Mouse (Mus musculus) kidney, postnatal 10 days (tissue): ENCODE measurements around the gene Kcnh1.
A peak's percentile ranks its signal among the peaks of the same experiment; 100 is the strongest.

Experiments
- DNase-seq: peaks from one replicate; pipeline ENCODE4 v3.0.0; 2021; ENCODE audit warnings: mixed read lengths

Gene Kcnh1

DNA sequence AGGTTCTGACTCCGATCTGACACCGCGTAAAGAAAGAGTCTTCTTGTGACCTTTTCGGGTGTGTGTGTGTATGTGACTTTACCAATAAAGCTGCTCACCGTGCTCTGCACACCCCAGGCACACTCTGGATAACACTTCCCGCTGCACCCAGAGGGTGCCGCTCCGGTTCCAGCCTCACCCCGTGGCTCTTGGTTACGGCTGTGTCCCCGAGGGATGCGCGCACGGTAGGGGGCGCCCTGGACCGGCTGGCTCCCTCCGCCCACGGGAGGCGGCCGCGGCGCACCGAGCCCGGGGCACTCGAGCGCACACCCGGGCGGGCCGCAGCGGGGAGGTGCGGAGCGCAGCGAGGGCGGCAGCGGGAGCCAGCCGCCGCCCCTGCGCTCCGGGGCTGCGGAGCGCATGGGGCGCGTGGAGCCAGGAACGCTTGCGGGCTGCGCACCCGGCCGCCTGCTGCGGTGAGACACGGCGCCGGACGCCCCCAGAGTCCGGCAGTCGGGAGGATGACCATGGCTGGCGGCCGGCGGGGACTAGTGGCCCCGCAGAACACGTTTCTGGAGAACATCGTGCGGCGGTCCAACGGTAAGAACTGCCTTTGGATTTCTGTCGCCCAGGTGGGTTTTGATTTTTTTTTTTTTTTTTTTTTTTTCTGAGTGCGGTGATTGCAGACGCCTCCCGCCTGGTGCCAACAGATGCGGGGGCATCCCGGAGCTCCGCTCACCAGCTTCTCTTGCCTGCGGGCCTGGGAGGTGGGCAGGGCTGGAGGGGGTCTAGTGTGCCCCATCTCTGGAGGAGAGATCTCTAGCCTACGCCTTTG lies at the start of gene Kcnh1:
Gene Kcnh1 (plus strand): TSS at position 267 of the 814 bp plus-strand sequence.
- DNase-seq, result peak; percentile 95

DNA sequence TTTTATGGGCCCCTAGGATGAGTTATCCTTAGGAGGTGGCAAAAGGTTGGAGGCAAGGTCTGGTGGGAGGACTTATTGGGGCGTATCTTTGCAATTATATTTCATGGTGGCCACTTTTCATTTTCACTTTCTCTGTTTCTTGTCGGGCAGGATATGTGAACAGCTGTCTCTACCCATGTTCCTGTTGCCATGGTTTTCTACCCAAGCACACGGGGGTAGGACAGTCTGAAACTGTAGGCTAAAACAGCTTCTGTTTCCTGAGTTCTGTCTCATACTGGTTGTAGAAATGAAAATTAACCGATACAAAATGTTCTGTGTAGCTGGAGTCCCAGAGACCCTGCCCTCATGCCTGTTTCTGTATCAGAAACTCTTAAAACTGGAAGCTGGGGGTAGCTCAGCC lies 39.4 kb upstream of the Kcnh1 start:
- no peak for DNase-seq

GRCm38 (mm10) chr1:192171477-192171876 lies 19.1 kb upstream of the Kcnh1 start:
- DNase-seq, result no peak

DNA sequence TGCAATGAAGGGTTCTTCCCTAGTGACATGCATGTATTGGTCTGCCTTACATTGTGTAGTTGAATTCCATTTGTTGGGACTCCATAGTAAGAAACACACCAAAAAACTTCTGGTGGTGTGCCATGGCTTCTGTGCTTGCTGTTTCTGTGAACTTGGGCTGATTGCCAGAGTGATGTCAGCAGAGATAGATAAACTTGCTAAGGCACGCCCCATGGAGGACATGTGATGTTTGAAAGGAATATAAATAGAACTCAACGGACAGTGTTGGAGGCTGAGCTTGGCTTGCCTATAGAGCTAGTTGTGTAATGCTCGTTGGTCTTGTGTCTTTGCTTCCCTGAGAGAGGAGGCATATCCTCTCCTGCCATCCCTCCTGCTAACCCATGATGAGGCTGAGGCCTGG lies 10.7 kb upstream of the Kcnh1 start:
- no peak for DNase-seq

DNA sequence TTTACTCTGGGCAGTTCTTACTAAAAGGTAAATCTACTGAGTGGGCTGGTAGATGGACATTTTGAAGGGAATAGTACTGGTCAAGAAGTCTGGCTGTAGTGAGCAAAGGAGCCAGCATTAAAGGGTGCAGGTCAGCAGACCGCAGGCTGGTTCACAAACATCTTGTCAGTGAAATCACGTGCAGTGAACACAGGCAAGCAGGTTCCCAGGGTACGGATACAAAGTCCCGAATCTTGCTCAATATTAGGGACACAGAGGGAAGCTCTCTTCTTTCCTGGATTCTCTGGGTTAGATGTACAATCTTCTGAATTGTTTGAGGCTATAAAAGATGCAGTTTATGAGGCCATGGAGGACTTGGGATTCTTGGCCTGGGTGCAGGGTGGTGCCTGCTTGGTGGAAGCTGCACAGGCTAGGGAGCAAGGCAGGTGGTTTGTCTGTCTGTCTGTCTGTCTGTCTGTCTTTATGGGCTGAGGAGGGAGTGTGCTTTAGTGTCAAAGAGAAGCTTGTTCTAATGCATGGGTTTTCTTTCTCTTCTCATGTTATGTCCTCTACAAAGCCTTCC lies 8.8 kb upstream of the Kcnh1 start:
- no peak for DNase-seq

DNA sequence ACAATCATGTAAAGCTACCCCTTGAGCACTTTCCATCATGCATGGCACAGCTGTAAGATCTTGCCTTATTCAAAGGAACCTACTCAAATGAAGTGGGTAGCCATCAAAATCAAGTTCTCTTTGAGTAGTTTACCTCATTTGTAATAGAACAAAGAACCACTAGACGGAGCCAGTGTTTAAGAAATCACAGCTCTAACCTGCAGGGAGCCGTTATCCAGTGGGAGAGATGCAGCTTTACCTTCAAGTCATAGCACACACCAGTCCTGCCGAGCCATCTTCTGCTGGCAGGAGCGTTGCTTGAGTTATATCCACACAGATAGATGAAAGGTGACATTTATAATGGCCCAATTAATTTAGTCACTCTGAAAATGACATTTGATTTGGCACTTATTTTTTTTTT lies 1.5 kb upstream of the Kcnh1 start:
- DNase-seq, result peak; percentile 38

DNA sequence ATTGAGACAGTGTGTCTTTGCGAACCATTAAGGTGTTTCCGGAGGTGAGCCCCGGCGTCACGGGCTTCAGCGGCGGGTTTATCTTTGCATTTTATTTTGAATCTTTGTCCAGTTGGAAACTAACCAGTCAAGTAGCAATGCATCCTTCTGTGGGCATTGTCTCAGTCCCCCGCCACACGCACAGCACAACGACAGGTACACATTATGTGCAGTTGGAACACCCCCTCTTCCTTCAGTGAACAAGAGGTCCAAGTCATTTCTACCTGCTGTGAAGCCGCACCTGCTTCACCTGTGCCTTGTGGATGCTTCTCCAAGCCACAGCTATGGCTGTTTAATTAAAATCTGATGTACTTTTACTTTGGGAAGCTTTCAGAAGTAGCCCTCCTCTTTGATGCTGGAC lies 803 bp upstream of the Kcnh1 start:
- DNase-seq, result no peak

- DNase-seq, result peak; percentile 10
Measured at GRCm38 (mm10) chr1:192191322-192191639, 707 bp downstream of the Kcnh1 start.

- DNase-seq, result no peak
Measured at GRCm38 (mm10) chr1:192191859-192192258, 1.3 kb downstream of the Kcnh1 start.

DNA sequence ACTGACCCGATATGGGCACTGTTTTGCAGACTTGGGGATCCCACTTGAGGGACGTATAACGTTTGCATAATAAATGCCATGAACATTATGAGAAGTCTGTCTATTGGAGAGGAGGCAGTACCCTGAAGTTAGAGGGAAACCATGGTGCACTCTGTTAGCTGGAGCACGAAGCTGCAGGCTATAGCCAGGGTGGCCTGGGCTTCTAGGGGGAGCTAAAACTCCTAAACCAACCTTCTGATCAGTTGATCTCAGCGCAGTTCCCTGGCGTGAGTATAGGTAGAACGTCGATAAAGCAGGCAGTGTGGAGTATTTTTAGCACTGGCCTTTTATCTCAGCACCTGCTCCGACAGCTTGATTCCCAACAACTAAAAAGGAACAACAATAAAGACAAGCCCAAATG lies 2.1 kb downstream of the Kcnh1 start:
- no peak for DNase-seq

GRCm38 (mm10) chr1:192193656-192194055 lies 3.1 kb downstream of the Kcnh1 start:
- DNase-seq, result peak; percentile 47

DNA sequence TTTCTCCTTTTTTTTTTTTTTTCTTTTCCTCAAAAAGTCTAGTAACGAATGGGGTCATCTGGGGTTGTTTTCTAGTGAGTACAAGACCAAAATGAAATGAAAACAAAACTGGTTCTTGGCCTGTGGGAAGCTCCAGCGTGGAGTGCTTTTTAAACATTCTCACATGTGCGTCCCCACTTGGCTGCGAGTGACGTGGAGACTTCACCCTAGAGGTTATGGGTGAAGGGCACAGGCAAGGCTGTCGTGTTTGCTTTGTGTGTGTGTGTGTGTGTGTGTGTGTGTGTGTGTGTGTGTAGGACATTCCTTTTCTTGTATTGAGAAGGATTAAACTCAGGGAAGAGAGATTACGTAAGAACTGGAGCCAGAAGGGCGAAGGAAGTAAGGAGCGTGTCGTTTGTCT lies 6.9 kb downstream of the Kcnh1 start:
- DNase-seq, result peak; percentile 15

- no peak for DNase-seq
Measured at GRCm38 (mm10) chr1:192202936-192203335, 12.4 kb downstream of the Kcnh1 start.

DNA sequence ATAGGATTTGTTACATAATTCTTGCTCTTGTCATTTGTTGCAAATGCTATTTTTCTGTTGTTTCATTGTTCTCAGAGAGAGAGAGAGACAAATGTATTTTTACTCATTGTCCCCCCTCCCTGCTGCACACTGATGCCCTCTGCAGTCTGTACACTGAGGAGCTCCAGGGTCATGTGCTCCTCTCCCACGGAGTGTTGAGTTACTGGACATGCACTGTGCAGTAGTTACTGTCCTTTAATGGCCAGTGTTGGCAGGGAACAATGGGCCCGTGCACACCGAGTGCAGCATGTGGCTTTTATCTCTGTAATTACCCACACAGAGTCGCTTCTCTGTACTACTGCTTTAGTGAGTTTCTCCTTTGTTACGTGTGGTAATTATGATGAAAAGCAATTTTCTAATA lies 17.4 kb downstream of the Kcnh1 start:
- DNase-seq, result no peak

DNA sequence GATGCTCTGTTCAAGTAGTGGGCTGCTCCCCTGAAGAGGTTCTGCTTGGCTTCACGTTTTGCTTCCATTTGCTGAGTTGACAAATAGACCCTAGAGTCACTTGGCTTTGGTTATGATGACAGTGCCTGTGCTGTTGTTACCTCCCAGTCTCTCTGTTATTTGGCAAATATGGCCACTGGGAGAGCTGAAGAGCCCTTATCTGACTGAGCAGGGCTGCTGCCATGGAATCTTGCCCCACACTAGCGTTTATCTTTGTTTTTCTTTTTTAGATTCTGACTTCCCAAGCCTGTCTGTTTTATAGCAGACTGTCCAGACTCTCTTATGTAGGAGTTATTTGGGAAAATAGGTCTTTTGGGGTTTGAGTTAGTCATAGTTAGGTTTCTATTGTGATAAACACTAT lies 21.9 kb downstream of the Kcnh1 start:
- no peak for DNase-seq

- no peak for DNase-seq
Measured at GRCm38 (mm10) chr1:192214666-192215065, 24.1 kb downstream of the Kcnh1 start.

DNA sequence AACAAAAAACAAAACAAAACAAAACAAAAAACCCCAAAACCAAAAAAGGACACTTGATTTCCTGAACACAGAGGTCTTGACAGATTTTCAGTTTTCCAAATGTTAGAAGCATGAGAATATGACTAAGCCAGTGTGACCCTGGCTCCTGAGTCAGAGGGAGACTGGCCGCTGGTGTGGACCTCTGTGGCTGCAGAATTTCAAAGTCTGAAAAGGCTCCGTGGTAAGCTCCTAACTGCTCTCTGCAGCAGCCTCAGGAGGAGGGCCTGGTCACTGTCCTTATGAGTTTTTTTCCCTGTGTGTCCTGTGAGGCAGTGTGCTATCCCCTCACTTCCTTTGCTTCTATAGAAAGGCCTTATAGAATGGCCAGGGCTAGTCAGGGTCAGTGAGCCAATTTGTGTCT lies 29.6 kb downstream of the Kcnh1 start:
- DNase-seq, result no peak

GRCm38 (mm10) chr1:192224161-192224560 lies 33.6 kb downstream of the Kcnh1 start:
- no peak for DNase-seq

DNA sequence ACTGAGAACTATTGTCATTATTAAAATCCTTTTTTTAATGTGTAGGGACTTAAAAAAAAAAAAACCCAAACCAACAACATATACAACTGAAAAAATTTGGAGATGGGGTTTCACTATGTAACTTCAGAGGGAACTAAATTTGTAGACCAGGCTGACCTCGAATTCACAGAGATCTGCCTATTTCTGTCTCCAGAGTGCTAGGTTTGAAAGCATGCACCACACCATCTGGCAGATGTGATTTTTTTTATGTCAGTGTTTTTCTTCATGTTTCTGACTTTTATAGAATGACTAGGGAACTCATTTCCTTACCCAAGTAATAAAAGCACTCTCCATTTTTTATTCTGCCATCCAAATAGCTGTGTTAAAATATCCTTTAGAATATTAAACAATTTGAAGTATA lies 42.1 kb downstream of the Kcnh1 start:
- no peak for DNase-seq

GRCm38 (mm10) chr1:192246836-192247235 lies 56.3 kb downstream of the Kcnh1 start:
- DNase-seq, result no peak

DNA sequence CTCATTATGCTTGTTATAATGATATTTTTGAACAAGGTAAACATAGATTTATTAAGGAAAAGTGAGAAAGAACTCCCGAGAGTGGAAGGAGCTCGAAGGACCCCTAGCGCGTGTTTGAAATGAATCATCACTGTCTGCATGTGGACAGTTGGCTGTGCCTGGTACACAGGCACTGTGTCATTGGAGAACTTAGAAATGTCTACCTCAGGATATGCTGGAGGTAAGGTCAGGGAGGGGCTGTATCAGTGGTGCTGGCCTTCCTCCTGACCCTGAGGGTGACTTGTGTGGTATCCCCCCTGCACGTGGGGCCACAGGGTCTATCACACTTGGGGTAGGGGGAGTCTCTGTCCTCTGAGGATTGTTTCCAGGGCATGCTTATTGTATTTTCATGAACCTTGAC lies 68.6 kb downstream of the Kcnh1 start:
- no peak for DNase-seq

DNA sequence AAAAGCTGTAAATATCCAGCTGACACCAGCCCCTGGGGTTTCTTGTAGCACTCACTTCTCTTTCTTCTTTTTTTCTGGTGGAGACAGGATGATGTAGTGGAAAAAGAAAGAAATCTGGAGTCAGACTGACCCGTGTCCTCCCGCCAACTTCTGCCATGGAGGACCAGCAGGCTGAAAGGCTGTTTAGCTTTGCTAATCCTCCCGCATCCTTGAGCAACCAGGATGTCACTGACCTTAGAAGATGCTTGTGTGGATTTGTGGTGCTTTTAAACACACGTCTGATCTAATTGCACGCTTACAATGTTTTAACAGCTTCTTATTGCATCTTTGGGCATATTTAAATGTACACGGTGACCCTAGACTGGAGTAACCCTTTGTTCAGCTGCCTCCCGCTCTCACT lies 69.0 kb downstream of the Kcnh1 start:
- no peak for DNase-seq

GRCm38 (mm10) chr1:192265704-192266103 lies 75.1 kb downstream of the Kcnh1 start:
- no peak for DNase-seq

GRCm38 (mm10) chr1:192266956-192267355 lies 76.4 kb downstream of the Kcnh1 start:
- no peak for DNase-seq

GRCm38 (mm10) chr1:192268878-192269277 lies 78.3 kb downstream of the Kcnh1 start:
- DNase-seq, result no peak
